ENCODE assay signal across 18 mouse cellular contexts in genomic region chr1:180549539-180550308, GRCm38 (mm10). TPM values are rescaled to one million over a fixed set of nuclear protein-coding genes. Genes with fewer than 3 reads are reported as not detected.
DNase-seq lines count a peak whose midpoint lies in the region; ATAC-seq and TF ChIP-seq lines count a peak whose summit lies in the region.
"Had no signal": no experiment of that assay in that cellular context is flagged by ENCODE, and none has a peak within 500 bp of the region (broad histone marks: within the 10 kb centered on the region; RNA-seq: fewer than 3 reads in every experiment).

No protein-coding gene starts in this region.

- CTCF ChIA-PET in Patski (lab: Charles Lee) = interaction anchor here (5.3 kb wide), 1 partner anchor 115 kb away, joined by 29 read pairs; no protein-coding TSS in a partner anchor

- no peak for DNase-seq in frontal cortex, postnatal 25 days (ENCODE audit: low spot score in 2 of 2)
- DNase-seq in left cerebral cortex, adult 18-20 months (ENCODE audit: low spot score in 2 of 2) = peak; percentile 43 to 54
- no peak for DNase-seq in left cerebral cortex, postnatal 10 days (ENCODE audit: extremely low spot score in 1 of 2, low spot score in 2 of 2)
- DNase-seq in Patski (ENCODE audit: low read depth, low spot score) = no peak
- peak; percentile 76 for DNase-seq in brain, adult 2 months (ENCODE audit: low read depth, low spot score)
- no peak for DNase-seq in kidney, adult 9 months
- DNase-seq: adrenal gland, postnatal 10 days; gastrocnemius, adult 2 months; kidney, postnatal 36 days; liver; lung, postnatal 36 days; right cerebral cortex, postnatal 25 days; thymus, adult 18-20 months; thymus, postnatal 4 days had no signal

- intact Hi-C loops in left cerebral cortex, postnatal 10 days (cut with DNase I) = loop anchor here (5.0 kb wide), 2 partner anchors 67 to 282 kb away; partner anchors contain the start of gene Stum

- peaks cover 11% of the 10 kb centered on the region for H3K27me3 ChIP-seq in Patski
- H3K27me3 ChIP-seq: megakaryocyte, embryonic 14.5 days; midbrain, embryonic 15.5 days had no signal

- in situ Hi-C loops in Patski (cut with MboI; ENCODE audit: low pct_unique_long_range_greater_than_20kb) = loop anchor here (5.0 kb wide), 2 partner anchors 117 to 277 kb away; no protein-coding TSS in a partner anchor

- ATAC-seq in frontal cortex, adult (ENCODE audit: low TSS enrichment) = peak; percentile 95
- ATAC-seq in Patski = peak; percentile 21
- ATAC-seq: intestine, embryonic 16.5 days had no signal

- POLR2A ChIA-PET in Patski (lab: Charles Lee) = no interaction called here

- TF ChIP-seq CTCF in Patski (IDR thresholded peaks at IDR 0.05) = no peak

RNA-seq across cellular contexts. Expression of gene Parp1, which starts 19.0 kb away (rescaled TPM):
- 10 to 100 TPM; 81.9 to 88.2 TPM for total RNA-seq in left cerebral cortex, adult 18-20 months (2021)
- total RNA-seq in left cerebral cortex, postnatal 10 days (2021) = 100 to 1,000 TPM; 102 to 104 TPM
- polyA plus RNA-seq in Patski (2021) = 99.1 TPM

Comparison
In these comparisons a context has a peak if more than half of its experiments do, and no peak if none do; other contexts are left out.
1. DNase-seq: peak in left cerebral cortex, adult 18-20 months (2 of 2) and brain, adult 2 months (single experiment); none in frontal cortex, postnatal 25 days (0 of 2), left cerebral cortex, postnatal 10 days (0 of 2), Patski (single experiment) and kidney, adult 9 months (single experiment).